8 mouse cellular contexts compared by ENCODE assay signal in the genomic region with DNA sequence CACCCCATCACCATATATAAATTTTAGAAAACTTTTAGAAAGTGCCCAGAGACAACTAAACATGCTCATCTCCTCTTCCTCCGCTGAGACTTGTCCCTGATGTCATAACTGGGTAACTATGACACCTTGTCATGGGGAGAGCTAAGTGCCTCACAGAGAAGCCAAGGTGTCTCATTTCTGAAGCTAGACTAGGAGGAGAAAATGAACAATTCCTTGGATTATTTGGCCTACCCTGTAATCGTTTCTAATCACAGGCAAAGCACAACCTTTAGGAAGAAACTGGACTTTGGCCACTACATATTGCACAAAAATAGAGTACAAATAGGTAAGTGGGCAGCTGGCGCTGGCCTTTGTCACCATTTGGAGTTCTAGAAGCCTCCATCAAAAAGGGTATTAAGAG. TPM values are rescaled to one million over a fixed set of nuclear protein-coding genes. Genes with fewer than 3 reads are reported as not detected.
DNase-seq lines count a peak whose midpoint lies in the region; ATAC-seq and TF ChIP-seq lines count a peak whose summit lies in the region.

Dusp3 (minus strand) TSS at position 101 of the 400 bp plus-strand sequence.

- H3K9me3 ChIP-seq in kidney, postnatal 0 days (replicated peaks; ENCODE audit: low read length): no peaks in the 10 kb centered on the region
- H3K9me3 ChIP-seq in heart, embryonic 13.5 days: no peaks in the 10 kb centered on the region
- H3K9me3 ChIP-seq in stomach, embryonic 16.5 days (replicated peaks; ENCODE audit: control insufficient read depth, low read length): no peaks in the 10 kb centered on the region

- H3K27me3 ChIP-seq in kidney, postnatal 0 days (ENCODE audit: insufficient read depth, low read length): no peaks in the 10 kb centered on the region
- peaks cover 14% of the 10 kb centered on the region; the same call in 1 of the 2 replicates for H3K27me3 ChIP-seq in heart, embryonic 13.5 days (replicated peaks)
- no peaks in the 10 kb centered on the region for H3K27me3 ChIP-seq in stomach, embryonic 16.5 days (ENCODE audit: control insufficient read depth, insufficient read depth, low read length)

- H3K4me1 ChIP-seq in kidney, postnatal 0 days (replicated peaks; ENCODE audit: insufficient read depth, low read length): peaks cover 14% of the 10 kb centered on the region
- H3K4me1 ChIP-seq in heart, embryonic 13.5 days: peaks cover 27% of the 10 kb centered on the region
- peaks cover 16% of the 10 kb centered on the region for H3K4me1 ChIP-seq in stomach, embryonic 16.5 days (ENCODE audit: control insufficient read depth, insufficient read depth, low read length)

- TF ChIP-seq CTCF in kidney, postnatal 0 days (IDR thresholded peaks at IDR 0.05; ENCODE audit: low read depth): no peak

- DNase-seq in kidney, postnatal 0 days (ENCODE audit: low spot score): no peak
- DNase-seq in kidney, postnatal 25 days: no peak
- no peak for DNase-seq in adrenal gland, postnatal 4 days (ENCODE audit: low spot score in 2 of 2)
- no peak for DNase-seq in left cerebral cortex, postnatal 25 days (ENCODE audit: low spot score in 2 of 2)
- no peak for DNase-seq in spleen, postnatal 36 days (ENCODE audit: low spot score in 2 of 2)
- no peak for DNase-seq in retina, postnatal 1 day

- no peak within 1 kb of the TSS for H3K9ac ChIP-seq in kidney, postnatal 0 days (ENCODE audit: low read depth, low read length)
- peak within 1 kb of the TSS; percentile 58; the same call in 1 of the 2 replicates for H3K9ac ChIP-seq in heart, embryonic 13.5 days
- no peak within 1 kb of the TSS for H3K9ac ChIP-seq in stomach, embryonic 16.5 days (ENCODE audit: low read length)

- ATAC-seq in kidney, postnatal 0 days (replicated peaks; ENCODE audit: low FRiP score, low read depth): no peak
- no peak for ATAC-seq in heart, embryonic 13.5 days (ENCODE audit: extremely low read depth, insufficient number of reproducible peaks, low FRiP score, low TSS enrichment)
- ATAC-seq in stomach, embryonic 16.5 days (ENCODE audit: insufficient read depth, low FRiP score): no peak

- no peak within 1 kb of the TSS for H3K4me3 ChIP-seq in kidney, postnatal 0 days (replicated peaks; ENCODE audit: low read depth, low read length)
- no peak within 1 kb of the TSS for H3K4me3 ChIP-seq in heart, embryonic 13.5 days
- H3K4me3 ChIP-seq in stomach, embryonic 16.5 days (replicated peaks; ENCODE audit: low read length): no peak within 1 kb of the TSS

- 92% methylated on average over 3 of the region's 3 CpGs for WGBS in kidney, postnatal 0 days
- 71% methylated on average over 3 of the region's 3 CpGs for WGBS in heart, embryonic 13.5 days
- 77% methylated on average over 3 of the region's 3 CpGs for WGBS in stomach, embryonic 16.5 days

- intact Hi-C loops in left cerebral cortex, postnatal 25 days (cut with DNase I): loop anchor here (1.0 to 5.0 kb wide), 2 partner anchors 53 to 150 kb away; no protein-coding TSS in a partner anchor

- no peak within 1 kb of the TSS for H3K27ac ChIP-seq in kidney, postnatal 0 days
- no peak within 1 kb of the TSS for H3K27ac ChIP-seq in heart, embryonic 13.5 days (replicated peaks)
- no peak within 1 kb of the TSS for H3K27ac ChIP-seq in stomach, embryonic 16.5 days (ENCODE audit: low read length)

- H3K4me2 ChIP-seq in kidney, postnatal 0 days (ENCODE audit: low read length): peak within 1 kb of the TSS; percentile 10; the same call in 1 of the 2 replicates
- peak within 1 kb of the TSS; percentile 42 for H3K4me2 ChIP-seq in heart, embryonic 13.5 days
- H3K4me2 ChIP-seq in stomach, embryonic 16.5 days (ENCODE audit: low read depth, low read length): peak within 1 kb of the TSS; percentile 33; the same call in 1 of the 2 replicates

- H3K36me3 ChIP-seq in kidney, postnatal 0 days (ENCODE audit: insufficient read depth, low read length): no peaks in the 10 kb centered on the region
- H3K36me3 ChIP-seq in heart, embryonic 13.5 days: no peaks in the 10 kb centered on the region; the same call in 1 of the 2 replicates
- H3K36me3 ChIP-seq in stomach, embryonic 16.5 days (ENCODE audit: control insufficient read depth, insufficient read depth, low read length): no peaks in the 10 kb centered on the region

RNA-seq across cellular contexts. Expression of gene Dusp3, which starts in this region (rescaled TPM):
- polyA plus RNA-seq in kidney, postnatal 0 days (2015; fragmentation: Nextera tagmentation; extraction: Ambion mirVana): 51.7 and 57.9 TPM in 2 replicates
- total RNA-seq in adrenal gland, postnatal 4 days (2021): 10 to 100 TPM; 62.2 to 71.6 TPM
- polyA plus RNA-seq in heart, embryonic 13.5 days (2015; fragmentation: Nextera tagmentation; extraction: Ambion mirVana): 50.3 and 53.6 TPM in 2 replicates
- 100 to 1,000 TPM; 217 to 237 TPM for total RNA-seq in left cerebral cortex, postnatal 25 days (2021)
- polyA plus RNA-seq in stomach, embryonic 16.5 days (2015; fragmentation: Nextera tagmentation; extraction: Ambion mirVana): 26.1 and 26.3 TPM in 2 replicates
